Mouse (Mus musculus) ES-Bruce4 (cell line): ENCODE results near the gene Tnfrsf4.

ENCODE experiments used
- CTCF ChIP-seq: IDR thresholded peaks from one replicate; pipeline ENCODE4 v1.8.1; 2011; ENCODE audit warnings: low read depth, low read length
- POLR2A ChIP-seq: IDR thresholded peaks from one replicate; pipeline ENCODE4 v1.8.1; 2011; ENCODE audit warnings: low read length; ENCODE audit not compliant: insufficient read depth

DNA sequence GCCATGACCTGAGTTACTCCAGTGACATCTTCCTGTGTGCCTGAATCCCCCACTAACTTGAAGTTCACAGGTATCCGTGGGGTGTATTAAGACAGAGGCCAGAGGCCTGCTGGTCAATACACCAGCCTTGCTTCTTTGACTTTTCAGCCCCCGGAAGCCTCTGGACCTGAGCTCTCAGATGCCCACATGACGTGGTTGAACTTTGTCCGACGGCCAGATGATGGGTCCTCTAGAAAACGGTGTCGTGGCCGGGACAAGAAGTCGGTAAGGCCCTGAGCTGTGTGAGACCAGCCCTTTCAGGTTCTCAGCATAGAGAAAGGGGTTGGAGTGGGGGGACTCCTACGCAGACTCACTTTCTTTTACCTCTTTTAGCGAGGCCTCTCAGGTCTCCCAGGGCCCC, 49.2 kb upstream of the Tnfrsf4 start:
- TF ChIP-seq CTCF = no peak
- no peak for TF ChIP-seq POLR2A
